Mouse (Mus musculus): ENCODE results near the gene Gm2431.
"Not testable (repeated sequence)": the region's sequence is repeated elsewhere in the genome, so short reads cannot be mapped to it uniquely, and the experiment has no call there.

DNA sequence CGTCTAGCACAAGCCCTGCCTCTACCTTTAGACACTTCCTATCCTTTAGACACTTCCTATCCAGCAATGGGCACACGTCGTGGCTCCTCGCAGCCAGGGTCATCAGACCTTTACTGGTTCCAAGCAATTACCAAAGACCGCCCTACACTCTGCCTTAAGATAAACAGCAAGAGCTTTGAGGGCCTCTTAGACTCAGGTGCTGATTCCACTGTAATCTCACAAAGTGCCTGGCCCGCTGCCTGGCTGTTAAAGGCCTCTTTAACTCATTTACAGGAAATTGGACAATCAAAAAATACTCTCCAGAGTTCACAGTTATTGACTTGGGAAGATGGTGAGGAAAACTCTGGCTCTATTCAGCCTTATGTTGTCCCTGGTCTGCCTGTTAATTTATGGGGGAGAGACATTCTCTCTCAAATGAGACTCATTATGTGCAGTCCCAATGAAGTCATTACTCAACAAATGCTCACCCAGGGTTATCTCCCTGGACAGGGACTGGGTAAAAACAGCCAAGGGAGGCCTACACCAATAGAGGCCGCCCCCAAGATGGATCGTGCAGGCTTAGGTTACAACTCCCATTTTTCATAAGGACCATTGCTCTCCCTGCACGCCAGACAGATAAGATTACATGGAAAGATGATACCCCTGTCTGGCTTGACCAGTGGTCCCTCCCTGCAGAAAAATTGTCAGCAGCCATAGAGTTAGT lies 27.9 kb upstream of the Gm2431 start:
- not testable (repeated sequence) for TF ChIP-seq CTCF, EP300 (IDR thresholded peaks at IDR 0.05; ENCODE audit: low read depth)

All from liver, embryonic 14.5 days (tissue).